Mouse (Mus musculus): ENCODE data around the gene Msl1.

- no peak for TF ChIP-seq CTCF (conservative IDR thresholded peaks at IDR 0.05; ENCODE audit: low read length)
- TF ChIP-seq POU5F1 (IDR thresholded peaks at IDR 0.05; ENCODE audit: borderline replicate concordance, low read length) = no peak
- no peak for TF ChIP-seq NANOG (IDR thresholded peaks at IDR 0.05; ENCODE audit: borderline replicate concordance, low read length)
These were observed 38.6 kb upstream of the Msl1 start for GRCm38 (mm10) chr11:98756711-98757110.
